Mouse (Mus musculus) limb, embryonic 11.5 days (tissue): ENCODE data around the gene Actl6b. TPM values are rescaled to one million over a fixed set of nuclear protein-coding genes. Genes with fewer than 3 reads are reported as not detected.

ENCODE experiments used
- ATAC-seq: fragments of 200-750 bp; cut with Nextera tagmentation; 2 replicates; pipeline ENCODE4 v1.8.0; 2017; ENCODE audit warnings: low read depth; ENCODE audit not compliant: insufficient number of reproducible peaks, low FRiP score, low TSS enrichment
- DNase-seq: peaks from one replicate; pipeline ENCODE4 v3.0.0-alpha.2; 2015; ENCODE audit warnings: low spot score
- H3K27ac ChIP-seq: fragments of 300-500 bp; sonication (generic); replicated peaks from 2 replicates; pipeline ENCODE4 v1.5.1; 2014; ENCODE audit warnings: low read depth, mild to moderate bottlenecking, low read length
- H3K27me3 ChIP-seq: fragments of 300-500 bp; sonication (generic); 2 replicates; pipeline ENCODE4 v1.6.1; 2014; ENCODE audit warnings: mild to moderate bottlenecking, low read length, mixed read lengths; ENCODE audit not compliant: control insufficient read depth, insufficient read depth
- H3K36me3 ChIP-seq: fragments of 300-500 bp; sonication (generic); 2 replicates; pipeline ENCODE4 v1.6.1; 2014; ENCODE audit warnings: mild to moderate bottlenecking, low read length, moderate library complexity, mixed read lengths; ENCODE audit not compliant: control insufficient read depth, insufficient read depth
- H3K4me1 ChIP-seq: fragments of 300-500 bp; sonication (generic); 2 replicates; pipeline ENCODE4 v1.6.1; 2014; ENCODE audit warnings: low read length, mixed read lengths; ENCODE audit not compliant: control insufficient read depth, insufficient read depth
- H3K4me2 ChIP-seq: fragments of 300-500 bp; sonication (generic); 2 replicates; pipeline ENCODE4 v1.6.1; 2014; ENCODE audit warnings: low read depth, mild to moderate bottlenecking, moderate library complexity; ENCODE audit not compliant: severe bottlenecking
- H3K4me3 ChIP-seq: fragments of 300-500 bp; sonication (generic); 2 replicates; pipeline ENCODE4 v1.5.1; 2014; ENCODE audit warnings: low read depth, low read length
- H3K9ac ChIP-seq: fragments of 300-500 bp; sonication (generic); 2 replicates; pipeline ENCODE4 v1.6.1; 2014; ENCODE audit warnings: mild to moderate bottlenecking, low read length
- H3K9me3 ChIP-seq: fragments of 300-500 bp; sonication (generic); 2 replicates; pipeline ENCODE4 v1.6.1; 2016; ENCODE audit warnings: low read length; ENCODE audit not compliant: control insufficient read depth
- WGBS: fragments of 180-500 bp; shearing (Covaris S2); extraction: QIAGEN DNeasy Blood & Tissue Kit; methylation state at CpG from one replicate; pipeline ENCODE4 v1.1.7; 2014; 5-methylcytosine and 5-hydroxymethylcytosine counted together
- polyA plus RNA-seq: library from polyadenylated mRNA; unstranded; fragments of >200 nt; fragmentation: Nextera tagmentation; extraction: Ambion mirVana; gene quantifications from 2 replicates; pipeline ENCODE4 v1.2.1, GENCODE M21; 2014

The Actl6b gene
- polyA plus RNA-seq, 1 experiment from 2014 or later: not detected

DNA sequence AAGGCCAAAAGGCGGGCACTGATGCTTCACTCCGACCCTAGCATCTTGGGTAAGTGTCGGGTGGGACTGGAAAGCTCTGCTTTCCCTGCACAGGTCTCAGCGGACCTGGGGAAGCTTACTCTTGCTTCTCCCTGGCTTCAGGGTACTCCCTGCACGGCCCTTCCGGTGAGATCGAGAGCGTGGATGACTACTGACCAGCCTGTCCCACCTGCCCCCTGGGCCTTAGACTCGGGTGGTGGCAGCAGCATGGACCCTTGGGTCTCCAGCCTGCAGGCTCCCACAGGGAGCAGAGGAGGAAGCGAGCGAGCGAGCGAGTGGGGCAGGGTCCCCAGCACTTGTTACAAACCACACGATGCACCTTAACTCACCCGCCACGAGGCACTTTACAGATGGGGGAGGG lies 27.8 kb upstream of the Actl6b start:
- 82% methylated on average over 16 of the region's 16 CpGs for WGBS
- Histone ChIP-seq H3K9me3 (no peaks in the 10 kb centered on the region), H3K27ac (no peak overlapping the region), H3K27me3 (no peaks in the 10 kb centered on the region), H3K4me3 (no peak overlapping the region), H3K36me3 (peaks cover 61% of the 10 kb centered on the region), H3K9ac (no peak overlapping the region), H3K4me2 (no peak overlapping the region), H3K4me1 (peaks cover 9% of the 10 kb centered on the region)
- ATAC-seq (no peak), DNase-seq (no peak)

DNA sequence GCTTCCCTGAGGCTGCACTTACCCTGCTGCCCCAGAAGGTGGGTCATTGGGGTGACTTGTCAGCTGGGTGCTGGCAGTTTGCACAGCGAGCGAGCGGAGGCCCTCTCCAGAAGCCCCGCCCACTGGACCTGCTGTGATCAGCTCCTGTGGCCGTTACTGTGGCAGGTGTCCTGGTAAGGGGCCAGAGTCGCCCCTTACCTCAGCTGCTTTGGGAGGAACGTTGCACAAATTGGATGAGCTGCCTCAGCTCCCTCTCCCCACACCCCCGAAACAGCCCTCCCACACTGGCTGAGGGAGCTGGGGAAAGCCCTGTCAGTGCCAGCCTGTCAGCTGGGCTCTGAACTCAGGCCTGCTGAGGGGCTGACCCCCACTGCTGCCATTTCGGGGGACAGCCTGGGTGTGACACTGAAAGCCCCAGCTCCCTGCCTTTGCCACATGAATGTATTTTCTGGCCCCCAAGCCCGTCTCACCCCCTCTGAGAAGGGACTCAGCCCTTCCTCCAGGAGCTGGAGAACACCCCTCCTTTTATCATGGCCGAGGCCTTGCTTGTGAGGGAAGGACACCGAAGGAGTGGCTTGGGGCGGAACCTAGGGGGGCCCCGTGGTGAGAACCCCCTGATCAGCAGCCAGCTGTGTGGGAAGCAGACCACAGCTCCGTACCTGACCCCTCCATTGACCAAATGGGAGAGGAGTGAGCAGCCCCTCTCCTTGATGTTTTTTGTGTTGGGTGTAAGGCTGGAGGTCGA lies 27.0 kb upstream of the Actl6b start:
- no peak overlapping the region for H3K27ac ChIP-seq
- H3K4me1 ChIP-seq: peaks cover 11% of the 10 kb centered on the region
- no peak overlapping the region for H3K9ac ChIP-seq

DNA sequence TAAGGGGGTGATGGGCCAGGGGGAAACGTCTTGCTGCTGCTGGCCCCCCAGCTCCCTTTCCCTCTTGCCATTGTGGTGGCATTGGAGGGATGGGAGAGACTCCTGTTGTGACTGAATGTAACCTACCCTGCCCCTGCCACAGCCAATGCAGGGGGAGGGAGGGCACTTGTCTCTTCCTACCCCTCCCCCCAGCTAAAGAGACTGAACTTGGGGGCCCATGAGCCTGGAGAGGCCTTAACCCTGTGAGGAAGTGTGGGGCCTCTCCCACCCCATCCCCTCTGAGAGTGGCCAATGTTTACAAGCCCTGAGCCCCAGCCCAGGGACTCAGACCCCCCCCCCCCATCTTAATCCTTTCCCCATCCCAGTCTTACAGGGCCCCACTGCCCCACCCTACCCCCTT lies 25.9 kb upstream of the Actl6b start:
- Histone ChIP-seq H3K9me3 (no peaks in the 10 kb centered on the region), H3K27me3 (no peaks in the 10 kb centered on the region)
- ATAC-seq: no peak

More for the DNA sequence above, 27.0 kb upstream of the Actl6b start:
- 50% methylated on average over 16 of the region's 16 CpGs for WGBS
- Histone ChIP-seq H3K4me2 (no peak overlapping the region), H3K9me3 (no peaks in the 10 kb centered on the region), H3K4me3 (no peak overlapping the region), H3K36me3 (peaks cover 53% of the 10 kb centered on the region), H3K27me3 (no peaks in the 10 kb centered on the region)
- peak; percentile 42 for DNase-seq
- ATAC-seq: no peak

DNA sequence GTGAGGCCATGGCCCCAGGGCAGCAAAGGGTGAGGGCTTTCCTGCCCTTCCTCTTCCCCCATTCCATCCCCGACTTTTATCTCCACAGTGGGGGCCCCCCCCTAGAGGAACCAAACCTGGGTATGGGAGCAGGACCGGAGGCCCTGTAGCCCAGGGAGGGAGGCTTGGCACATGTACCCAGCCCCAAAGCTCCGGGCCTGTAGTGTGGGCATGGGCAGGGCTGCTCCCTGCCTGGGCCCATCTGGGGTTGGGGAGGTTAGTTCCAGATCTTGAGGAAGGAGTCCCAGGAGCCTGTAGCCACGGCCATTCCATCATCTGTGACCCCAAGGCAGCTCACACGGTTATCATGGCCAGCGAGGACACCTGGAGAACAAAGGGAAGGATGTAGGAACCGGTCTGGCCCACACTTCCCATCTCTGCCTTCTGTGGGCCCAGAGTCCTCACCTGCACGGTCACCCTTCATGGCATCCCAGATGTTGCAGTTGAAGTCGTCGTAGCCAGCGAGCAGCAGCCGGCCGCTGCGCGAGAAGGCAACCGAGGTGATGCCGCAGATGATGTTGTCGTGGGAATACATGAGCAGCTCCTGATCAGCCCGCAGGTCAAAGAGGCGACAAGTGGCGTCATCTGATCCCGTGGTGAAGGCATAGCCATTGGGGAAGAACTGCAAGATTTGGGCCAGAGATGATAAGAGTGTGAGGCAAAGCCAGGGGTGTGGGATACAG lies 24.9 kb upstream of the Actl6b start:
- H3K4me1 ChIP-seq: peaks cover 11% of the 10 kb centered on the region
- H3K4me3 ChIP-seq: no peak overlapping the region
- H3K9ac ChIP-seq: no peak overlapping the region
- ATAC-seq: no peak
- H3K9me3 ChIP-seq: no peaks in the 10 kb centered on the region
- H3K27me3 ChIP-seq: no peaks in the 10 kb centered on the region
- WGBS: 86% methylated on average over 22 of the region's 22 CpGs
- H3K27ac ChIP-seq: no peak overlapping the region; the same call in 1 of the 2 replicates
- H3K4me2 ChIP-seq: no peak overlapping the region
- H3K36me3 ChIP-seq: peaks cover 36% of the 10 kb centered on the region
- DNase-seq: no peak

More for the DNA sequence above, 25.9 kb upstream of the Actl6b start:
- H3K4me1 ChIP-seq: peaks cover 11% of the 10 kb centered on the region
- no peak overlapping the region for H3K9ac ChIP-seq
- peaks cover 44% of the 10 kb centered on the region for H3K36me3 ChIP-seq
- H3K27ac ChIP-seq: no peak overlapping the region
- 57% methylated on average over 1 of the region's 1 CpGs for WGBS
- no peak overlapping the region for H3K4me2 ChIP-seq
- no peak for DNase-seq
- H3K4me3 ChIP-seq: no peak overlapping the region

DNA sequence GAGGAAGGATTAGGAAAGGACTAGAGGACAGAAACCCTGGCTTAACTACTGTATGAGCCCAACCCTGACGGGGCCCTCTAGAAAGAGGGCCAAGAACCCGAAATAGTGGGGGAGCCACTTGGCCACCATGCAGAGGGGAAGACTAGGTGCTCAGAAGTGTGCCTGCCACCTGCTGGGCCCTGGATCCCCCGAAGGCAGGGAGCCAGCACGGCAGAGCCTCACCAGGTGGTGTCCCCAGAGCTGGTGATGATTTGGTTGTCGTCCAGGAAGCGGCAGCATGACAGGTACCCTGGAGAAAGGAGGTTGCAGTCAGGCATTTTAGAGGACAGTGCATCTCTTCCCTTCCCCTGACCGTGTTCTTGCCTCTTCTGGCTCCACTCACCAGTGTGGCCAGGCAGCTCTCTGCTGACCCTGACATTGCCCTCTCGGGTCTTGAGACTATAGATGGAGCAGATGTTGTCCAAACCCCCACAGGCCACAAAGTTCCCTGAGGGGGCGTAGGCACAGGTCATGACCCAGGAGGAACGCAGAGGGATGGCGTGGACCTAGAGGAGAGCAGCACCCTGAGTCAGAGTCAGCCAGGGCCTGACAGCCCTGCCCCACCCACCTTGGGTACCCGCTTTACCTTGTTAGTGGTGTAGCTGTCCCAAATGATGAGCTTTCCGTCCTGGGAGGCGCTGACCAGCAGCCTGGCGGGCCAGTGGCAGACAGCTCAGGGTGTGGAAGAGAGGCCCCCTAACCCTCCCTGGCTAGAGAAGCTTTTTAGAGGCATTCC lies 23.9 kb upstream of the Actl6b start:
- H3K9ac ChIP-seq: no peak overlapping the region

DNA sequence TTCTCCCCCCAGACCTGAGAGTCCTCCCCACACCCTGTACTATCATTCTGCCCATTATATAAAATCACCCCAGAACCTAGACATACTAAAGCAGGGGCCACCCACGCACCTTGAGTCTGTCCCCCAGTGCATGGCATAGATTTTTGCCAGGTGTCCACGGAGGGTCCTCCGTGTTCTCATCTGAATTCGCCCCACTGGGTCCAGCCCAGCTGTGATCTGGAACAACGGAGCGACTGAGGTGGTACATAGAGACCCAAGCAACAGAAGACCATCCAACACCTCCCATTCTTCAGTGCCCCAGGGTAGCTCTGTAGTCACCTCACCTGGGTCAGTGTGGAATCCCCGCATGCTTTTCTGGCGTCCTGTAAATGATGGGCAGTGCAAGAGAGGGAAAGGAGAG lies 23.2 kb upstream of the Actl6b start:
- Histone ChIP-seq H3K4me2 (peak overlapping the region; percentile 95), H3K9ac (peak overlapping the region; percentile 84), H3K4me3 (peak overlapping the region; percentile 81), H3K27me3 (no peaks in the 10 kb centered on the region), H3K36me3 (peaks cover 23% of the 10 kb centered on the region; the same call in 1 of the 2 replicates), H3K4me1 (peaks cover 11% of the 10 kb centered on the region), H3K27ac (peak overlapping the region; percentile 74), H3K9me3 (no peaks in the 10 kb centered on the region)
- 80% methylated on average over 8 of the region's 8 CpGs for WGBS
- ATAC-seq (no peak), DNase-seq (no peak)

More for the DNA sequence above, 23.9 kb upstream of the Actl6b start:
- no peaks in the 10 kb centered on the region for H3K27me3 ChIP-seq
- ATAC-seq: no peak
- no peak overlapping the region for H3K27ac ChIP-seq
- peaks cover 29% of the 10 kb centered on the region for H3K36me3 ChIP-seq
- no peak for DNase-seq
- WGBS: 77% methylated on average over 15 of the region's 15 CpGs
- H3K9me3 ChIP-seq: no peaks in the 10 kb centered on the region
- 0 out of 2 replicates have a peak overlapping the region, but pooled peaks have one; percentile 81 for H3K4me3 ChIP-seq
- peaks cover 11% of the 10 kb centered on the region for H3K4me1 ChIP-seq
- no peak overlapping the region for H3K4me2 ChIP-seq

DNA sequence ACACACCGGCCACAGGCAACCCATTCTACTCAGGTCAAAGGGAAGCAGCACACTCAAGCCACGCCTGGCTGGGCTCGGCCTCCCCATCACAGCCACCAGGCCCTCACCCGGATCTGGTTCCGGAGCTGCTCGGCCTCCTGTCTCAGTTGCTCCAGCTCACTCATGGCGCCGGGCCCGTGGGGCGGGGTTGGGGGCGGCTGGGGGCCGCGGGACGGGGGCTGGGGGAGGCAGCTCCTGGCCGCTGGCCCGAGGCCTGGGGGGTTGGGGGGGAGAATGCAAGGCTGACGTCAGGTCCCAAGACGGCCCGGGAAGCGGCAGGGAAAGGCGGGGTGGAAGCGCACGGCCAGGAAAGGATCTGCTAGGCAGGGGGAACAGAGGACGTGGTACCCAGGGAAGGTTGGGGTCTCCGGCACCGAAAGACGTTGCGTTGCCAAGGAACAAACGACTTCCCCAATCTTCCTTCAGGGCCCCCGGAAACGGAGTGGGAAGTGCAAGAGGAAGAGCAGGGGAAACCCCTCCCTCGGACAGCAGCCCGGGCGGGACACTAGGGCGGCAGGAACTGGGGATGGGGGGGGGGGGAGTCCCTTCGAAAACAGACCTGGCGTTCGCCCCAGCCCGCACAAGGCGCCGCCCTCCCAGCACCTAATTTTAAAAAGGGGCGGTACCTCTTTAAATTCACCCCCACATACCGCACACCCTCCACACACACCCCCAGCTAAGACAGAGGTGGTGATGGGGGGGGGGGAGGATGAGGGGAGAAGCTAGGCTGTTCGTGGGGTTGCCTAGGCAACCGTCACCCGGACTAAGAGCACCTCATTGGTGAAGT lies 22.5 kb upstream of the Actl6b start:
- Histone ChIP-seq H3K36me3 (peaks cover 19% of the 10 kb centered on the region; the same call in 1 of the 2 replicates), H3K4me1 (peaks cover 11% of the 10 kb centered on the region), H3K9ac (peak overlapping the region; percentile 84), H3K4me3 (peak overlapping the region; percentile 81), H3K4me2 (peak overlapping the region; percentile 95), H3K9me3 (no peaks in the 10 kb centered on the region), H3K27me3 (no peaks in the 10 kb centered on the region), H3K27ac (peak overlapping the region; percentile 74)
- DNase-seq (peak; percentile 60), ATAC-seq (peak; percentile 18)
- 1% methylated on average over 39 of the region's 46 CpGs for WGBS
